Mouse (Mus musculus) cerebellum, adult 2 months (tissue): ENCODE data around the gene Sema4d.

Source experiments
- CTCF ChIP-seq: fragments of 200-500 bp; IDR thresholded peaks from 2 replicates; pipeline ENCODE4 v1.5.1; 2011; ENCODE audit warnings: low read depth, mild to moderate bottlenecking, control low read depth, low read length, moderate library complexity, borderline replicate concordance; ENCODE audit not compliant: insufficient read depth
- POLR2A ChIP-seq: fragments of 200-500 bp; IDR thresholded peaks from 2 replicates; pipeline ENCODE4 v1.6.1; 2011; ENCODE audit warnings: low read length, control low read depth, borderline replicate concordance; ENCODE audit not compliant: insufficient read depth

- TF ChIP-seq CTCF: no peak
- no peak for TF ChIP-seq POLR2A
Measured at GRCm38 (mm10) chr13:51776160-51776737, 17.3 kb downstream of the Sema4d start.
